ENCODE assay signal across 8 mouse cellular contexts in the genomic region with DNA sequence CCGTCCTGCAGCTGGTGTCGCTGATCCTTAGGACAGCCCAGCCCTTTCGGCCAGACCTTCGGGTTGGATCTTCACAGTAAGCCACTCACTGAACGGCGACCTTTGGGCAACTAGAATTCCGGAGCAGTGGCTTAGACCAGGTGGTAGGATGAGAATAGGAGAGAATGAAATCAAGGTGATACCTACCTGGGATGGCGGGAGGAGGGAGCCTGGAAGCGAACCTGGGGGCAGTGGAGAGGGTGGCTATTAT. TPM values are rescaled to one million over a fixed set of nuclear protein-coding genes. Genes with fewer than 3 reads are reported as not detected.
DNase-seq lines count a peak whose midpoint lies in the region; ATAC-seq lines count a peak whose summit lies in the region.

No protein-coding gene starts in this region.

- H3K4me2 ChIP-seq in kidney, embryonic 14.5 days (replicated peaks; ENCODE audit: low read depth, low read length), result peak overlapping the region; percentile 85
- H3K4me2 ChIP-seq in embryonic facial prominence, embryonic 12.5 days (replicated peaks), result peak overlapping the region; percentile 97
- peak overlapping the region; percentile 100 for H3K4me2 ChIP-seq in intestine, embryonic 15.5 days (replicated peaks)
- H3K4me2 ChIP-seq in midbrain, embryonic 16.5 days (ENCODE audit: low read length), result peak overlapping the region; percentile 79

- DNase-seq in kidney, adult 18-20 months, result no peak
- DNase-seq in MN1 (ENCODE audit: low spot score), result no peak

- ATAC-seq in kidney, embryonic 14.5 days (ENCODE audit: low FRiP score, low TSS enrichment), result no peak; the same call in 1 of the 2 replicates
- no peak for ATAC-seq in embryonic facial prominence, embryonic 12.5 days (ENCODE audit: insufficient number of reproducible peaks, insufficient read depth, low FRiP score, low TSS enrichment)
- no peak; the same call in 1 of the 2 replicates for ATAC-seq in intestine, embryonic 15.5 days
- no peak for ATAC-seq in midbrain, embryonic 16.5 days
- ATAC-seq in cerebellum, adult (ENCODE audit: insufficient number of reproducible peaks, low FRiP score, low TSS enrichment), result no peak
- no peak for ATAC-seq in activated CD4-positive, CD25-positive, alpha-beta regulatory T cell, adult 4 months

- H3K9ac ChIP-seq in kidney, embryonic 14.5 days (ENCODE audit: low read depth, low read length), result peak overlapping the region; percentile 69; the same call in 1 of the 2 replicates
- H3K9ac ChIP-seq in embryonic facial prominence, embryonic 12.5 days, result no peak overlapping the region
- peak overlapping the region; percentile 66 for H3K9ac ChIP-seq in intestine, embryonic 15.5 days
- H3K9ac ChIP-seq in midbrain, embryonic 16.5 days (ENCODE audit: low read depth, low read length), result peak overlapping the region; percentile 60; the same call in 1 of the 2 replicates

- H3K27ac ChIP-seq in kidney, embryonic 14.5 days (ENCODE audit: low read depth, low read length), result no peak overlapping the region
- no peak overlapping the region for H3K27ac ChIP-seq in embryonic facial prominence, embryonic 12.5 days
- H3K27ac ChIP-seq in intestine, embryonic 15.5 days, result no peak overlapping the region
- H3K27ac ChIP-seq in midbrain, embryonic 16.5 days (ENCODE audit: low read length), result no peak overlapping the region

- peak overlapping the region; percentile 74 for H3K4me3 ChIP-seq in kidney, embryonic 14.5 days (ENCODE audit: low read length)
- peak overlapping the region; percentile 77 for H3K4me3 ChIP-seq in embryonic facial prominence, embryonic 12.5 days
- peak overlapping the region; percentile 75 for H3K4me3 ChIP-seq in intestine, embryonic 15.5 days (replicated peaks)
- H3K4me3 ChIP-seq in midbrain, embryonic 16.5 days (ENCODE audit: low read depth, low read length), result peak overlapping the region; percentile 80

- WGBS in kidney, embryonic 14.5 days, result 0% methylated on average over 9 of the region's 9 CpGs
- under 1% methylated on average over 9 of the region's 9 CpGs for WGBS in embryonic facial prominence, embryonic 12.5 days
- WGBS in intestine, embryonic 15.5 days, result 3% methylated on average over 9 of the region's 9 CpGs
- WGBS in midbrain, embryonic 16.5 days, result 1% methylated on average over 9 of the region's 9 CpGs

- no peaks in the 10 kb centered on the region for H3K27me3 ChIP-seq in kidney, embryonic 14.5 days (ENCODE audit: control insufficient read depth, insufficient read depth, low read length)
- peaks cover 24% of the 10 kb centered on the region for H3K27me3 ChIP-seq in embryonic facial prominence, embryonic 12.5 days
- H3K27me3 ChIP-seq in intestine, embryonic 15.5 days (replicated peaks), result peaks cover 11% of the 10 kb centered on the region
- peaks cover 14% of the 10 kb centered on the region; the same call in 1 of the 2 replicates for H3K27me3 ChIP-seq in midbrain, embryonic 16.5 days (ENCODE audit: control insufficient read depth, insufficient read depth, low read depth, low read length)

- H3K9me3 ChIP-seq in kidney, embryonic 14.5 days (ENCODE audit: control insufficient read depth, low read length), result no peaks in the 10 kb centered on the region
- H3K9me3 ChIP-seq in embryonic facial prominence, embryonic 12.5 days, result no peaks in the 10 kb centered on the region
- H3K9me3 ChIP-seq in intestine, embryonic 15.5 days, result no peaks in the 10 kb centered on the region
- no peaks in the 10 kb centered on the region for H3K9me3 ChIP-seq in midbrain, embryonic 16.5 days (replicated peaks; ENCODE audit: control insufficient read depth, low read length, poor library complexity, severe bottlenecking)

- no peaks in the 10 kb centered on the region; the same call in 1 of the 2 replicates for H3K4me1 ChIP-seq in kidney, embryonic 14.5 days (ENCODE audit: control insufficient read depth, insufficient read depth, low read length)
- peaks cover 8% of the 10 kb centered on the region; the same call in 1 of the 2 replicates for H3K4me1 ChIP-seq in embryonic facial prominence, embryonic 12.5 days
- H3K4me1 ChIP-seq in intestine, embryonic 15.5 days (replicated peaks), result peaks cover 8% of the 10 kb centered on the region; the same call in 1 of the 2 replicates
- H3K4me1 ChIP-seq in midbrain, embryonic 16.5 days (ENCODE audit: control insufficient read depth, insufficient read depth, low read length), result peaks cover 9% of the 10 kb centered on the region; the same call in 1 of the 2 replicates

- no peaks in the 10 kb centered on the region for H3K36me3 ChIP-seq in kidney, embryonic 14.5 days (ENCODE audit: control insufficient read depth, insufficient read depth, low read length)
- H3K36me3 ChIP-seq in embryonic facial prominence, embryonic 12.5 days, result no peaks in the 10 kb centered on the region
- no peaks in the 10 kb centered on the region for H3K36me3 ChIP-seq in intestine, embryonic 15.5 days
- no peaks in the 10 kb centered on the region for H3K36me3 ChIP-seq in midbrain, embryonic 16.5 days (ENCODE audit: control insufficient read depth, insufficient read depth, low read length)

RNA-seq across cellular contexts. Expression of gene Ism2, which starts 0.9 kb away (rescaled TPM):
- polyA plus RNA-seq in kidney, embryonic 14.5 days (2014; fragmentation: Nextera tagmentation; extraction: Ambion mirVana), result 0.36 and 0.54 TPM in 2 replicates
- polyA plus RNA-seq in embryonic facial prominence, embryonic 12.5 days (2016; fragmentation: Nextera tagmentation; extraction: Ambion mirVana), result 1.0 and 1.4 TPM in 2 replicates
- 0.49 and 0.55 TPM in 2 replicates for polyA plus RNA-seq in intestine, embryonic 15.5 days (2015; fragmentation: Nextera tagmentation; extraction: Ambion mirVana)
- polyA plus RNA-seq in midbrain, embryonic 16.5 days (2015; fragmentation: Nextera tagmentation; extraction: Ambion mirVana), result 2.1 and 2.2 TPM in 2 replicates
- polyA plus RNA-seq in activated CD4-positive, CD25-positive, alpha-beta regulatory T cell, adult 4 months (2017; shearing (Covaris generic)), result not detected

RNA-seq across cellular contexts. Expression of gene Ahsa1, which starts 34.1 kb away (rescaled TPM):
- polyA plus RNA-seq in kidney, embryonic 14.5 days (2014; fragmentation: Nextera tagmentation; extraction: Ambion mirVana), result 203 and 219 TPM in 2 replicates
- 218 and 222 TPM in 2 replicates for polyA plus RNA-seq in embryonic facial prominence, embryonic 12.5 days (2016; fragmentation: Nextera tagmentation; extraction: Ambion mirVana)
- polyA plus RNA-seq in intestine, embryonic 15.5 days (2015; fragmentation: Nextera tagmentation; extraction: Ambion mirVana), result 228 and 230 TPM in 2 replicates
- polyA plus RNA-seq in midbrain, embryonic 16.5 days (2015; fragmentation: Nextera tagmentation; extraction: Ambion mirVana), result 208 and 217 TPM in 2 replicates
- 100 to 1,000 TPM; 116 to 151 TPM for polyA plus RNA-seq in activated CD4-positive, CD25-positive, alpha-beta regulatory T cell, adult 4 months (2017; shearing (Covaris generic))

RNA-seq across cellular contexts. Expression of gene Vipas39, which starts 34.3 kb away (rescaled TPM):
- polyA plus RNA-seq in kidney, embryonic 14.5 days (2014; fragmentation: Nextera tagmentation; extraction: Ambion mirVana), result 42.9 and 50.7 TPM in 2 replicates
- polyA plus RNA-seq in embryonic facial prominence, embryonic 12.5 days (2016; fragmentation: Nextera tagmentation; extraction: Ambion mirVana), result 55.1 and 57.9 TPM in 2 replicates
- polyA plus RNA-seq in intestine, embryonic 15.5 days (2015; fragmentation: Nextera tagmentation; extraction: Ambion mirVana), result 36.6 and 40.1 TPM in 2 replicates
- 56.2 and 58.2 TPM in 2 replicates for polyA plus RNA-seq in midbrain, embryonic 16.5 days (2015; fragmentation: Nextera tagmentation; extraction: Ambion mirVana)
- 10 to 100 TPM; 33.6 to 34.7 TPM for polyA plus RNA-seq in activated CD4-positive, CD25-positive, alpha-beta regulatory T cell, adult 4 months (2017; shearing (Covaris generic))
